Mouse (Mus musculus): ENCODE results near the gene Gdf15. TPM values are rescaled to one million over a fixed set of nuclear protein-coding genes. Genes with fewer than 3 reads are reported as not detected.
A peak's percentile ranks its signal among the peaks of the same experiment; 100 is the strongest.

Gene Gdf15
- 0.20 TPM in 1 of 2 replicates, not detected in the other for polyA plus RNA-seq (2015; fragmentation: Nextera tagmentation; extraction: Ambion mirVana)

DNA sequence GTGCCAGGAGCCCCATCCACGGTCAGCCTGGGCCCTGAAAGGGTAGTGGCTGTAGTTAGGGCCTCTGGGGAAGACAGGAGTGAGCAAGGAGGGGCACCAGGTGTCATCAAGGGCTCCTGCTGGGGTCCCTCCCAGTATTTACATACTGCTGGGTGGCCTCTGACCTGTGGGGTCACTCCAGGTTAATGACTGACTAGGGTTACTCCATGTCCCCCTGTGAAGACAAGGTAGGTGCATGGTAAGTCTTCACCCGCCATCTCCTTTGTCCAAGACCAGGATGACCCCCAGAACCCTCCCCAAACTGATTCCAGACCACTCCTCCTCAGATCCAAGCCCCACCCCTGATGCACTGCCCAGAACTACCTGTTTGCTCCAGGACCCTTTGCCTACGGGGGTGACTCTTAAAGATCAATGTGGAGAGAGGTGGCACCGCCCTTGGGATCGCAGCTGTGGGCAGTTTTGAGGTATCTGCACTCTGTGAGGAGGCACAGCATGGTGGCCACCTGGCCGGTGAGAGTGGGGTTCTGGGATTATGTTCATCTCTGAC lies at the start of gene Gdf15:
TSS of gene Gdf15 (minus strand) at position 111 of the 547 bp plus-strand sequence.
- Histone ChIP-seq H3K9ac (replicated peaks; ENCODE audit: low read depth, low read length) (no peak within 1 kb of the TSS), H3K27ac (ENCODE audit: low read length) (no peak within 1 kb of the TSS), H3K4me2 (ENCODE audit: low read length) (no peak within 1 kb of the TSS), H3K27me3 (replicated peaks; ENCODE audit: control insufficient read depth, insufficient read depth, low read length) (0 out of 2 replicates have a peak, but pooled peaks cover 3% of the 10 kb centered on the region), H3K9me3 (ENCODE audit: control insufficient read depth, low read length) (no peaks in the 10 kb centered on the region), H3K4me1 (replicated peaks; ENCODE audit: control insufficient read depth, insufficient read depth, low read length) (peaks cover 23% of the 10 kb centered on the region), H3K36me3 (ENCODE audit: control insufficient read depth, insufficient read depth) (no peaks in the 10 kb centered on the region), H3K4me3 (replicated peaks; ENCODE audit: low read length) (no peak within 1 kb of the TSS)
- no peak for ATAC-seq
- WGBS = 89% methylated on average over 6 of the region's 6 CpGs

DNA sequence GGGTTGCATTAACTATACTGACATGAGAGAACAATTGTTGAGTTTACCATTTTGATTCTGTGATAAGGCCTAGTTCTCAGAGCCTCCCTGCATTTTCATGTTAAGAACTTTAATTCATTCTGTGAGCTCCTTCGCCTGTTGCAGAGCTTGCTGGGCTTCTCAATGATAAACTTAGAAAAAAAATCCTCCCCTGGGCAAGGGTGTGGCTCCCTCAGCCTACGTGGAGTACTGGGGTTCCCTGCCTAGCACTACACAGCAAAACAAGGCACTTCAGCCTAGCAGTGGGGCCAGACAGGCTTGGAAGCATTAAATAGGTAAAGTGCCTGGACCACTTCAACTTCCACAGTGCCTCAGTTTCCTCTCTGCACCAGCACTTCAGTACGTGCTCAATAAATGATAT lies 49.2 kb upstream of the Gdf15 start:
- H3K27me3 ChIP-seq (replicated peaks; ENCODE audit: control insufficient read depth, insufficient read depth, low read length) = no peaks in the 10 kb centered on the region
- no peak for ATAC-seq
- no peak overlapping the region for H3K4me2 ChIP-seq (ENCODE audit: low read length)
- H3K4me1 ChIP-seq (replicated peaks; ENCODE audit: control insufficient read depth, insufficient read depth, low read length) = no peaks in the 10 kb centered on the region
- H3K36me3 ChIP-seq (ENCODE audit: control insufficient read depth, insufficient read depth) = no peaks in the 10 kb centered on the region
- H3K9ac ChIP-seq (replicated peaks; ENCODE audit: low read depth, low read length) = no peak overlapping the region
- WGBS = 69% methylated on average over 3 of the region's 3 CpGs
- no peak overlapping the region for H3K4me3 ChIP-seq (replicated peaks; ENCODE audit: low read length)
- no peaks in the 10 kb centered on the region for H3K9me3 ChIP-seq (ENCODE audit: control insufficient read depth, low read length)
- H3K27ac ChIP-seq (ENCODE audit: low read length) = no peak overlapping the region

DNA sequence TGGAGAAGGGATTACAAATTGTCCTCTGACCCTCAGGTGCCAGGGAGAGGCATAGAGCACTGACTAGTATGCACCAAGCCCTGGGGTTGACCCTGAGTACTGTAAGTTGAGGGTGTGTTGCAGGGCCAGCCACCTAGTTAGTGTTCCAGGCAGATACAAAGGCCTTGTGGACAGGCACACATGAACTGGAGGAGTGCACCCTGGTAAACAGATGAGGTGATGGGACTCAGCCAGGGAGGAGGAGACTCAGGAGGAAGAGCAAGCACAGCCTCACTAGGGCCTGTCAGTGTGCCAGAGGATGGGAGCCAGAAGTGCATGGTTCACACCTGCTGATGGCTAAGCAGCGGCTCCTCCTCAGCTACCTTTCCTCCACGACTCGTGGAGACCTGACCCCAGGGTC lies 47.8 kb upstream of the Gdf15 start:
- no peaks in the 10 kb centered on the region for H3K36me3 ChIP-seq (ENCODE audit: control insufficient read depth, insufficient read depth)
- no peaks in the 10 kb centered on the region for H3K27me3 ChIP-seq (replicated peaks; ENCODE audit: control insufficient read depth, insufficient read depth, low read length)
- no peak overlapping the region for H3K9ac ChIP-seq (replicated peaks; ENCODE audit: low read depth, low read length)
- H3K4me2 ChIP-seq (ENCODE audit: low read length) = no peak overlapping the region
- no peaks in the 10 kb centered on the region for H3K4me1 ChIP-seq (replicated peaks; ENCODE audit: control insufficient read depth, insufficient read depth, low read length)
- no peaks in the 10 kb centered on the region for H3K9me3 ChIP-seq (ENCODE audit: control insufficient read depth, low read length)
- H3K4me3 ChIP-seq (replicated peaks; ENCODE audit: low read length) = no peak overlapping the region
- no peak overlapping the region for H3K27ac ChIP-seq (ENCODE audit: low read length)
- ATAC-seq = no peak
- 84% methylated on average over 3 of the region's 3 CpGs for WGBS

DNA sequence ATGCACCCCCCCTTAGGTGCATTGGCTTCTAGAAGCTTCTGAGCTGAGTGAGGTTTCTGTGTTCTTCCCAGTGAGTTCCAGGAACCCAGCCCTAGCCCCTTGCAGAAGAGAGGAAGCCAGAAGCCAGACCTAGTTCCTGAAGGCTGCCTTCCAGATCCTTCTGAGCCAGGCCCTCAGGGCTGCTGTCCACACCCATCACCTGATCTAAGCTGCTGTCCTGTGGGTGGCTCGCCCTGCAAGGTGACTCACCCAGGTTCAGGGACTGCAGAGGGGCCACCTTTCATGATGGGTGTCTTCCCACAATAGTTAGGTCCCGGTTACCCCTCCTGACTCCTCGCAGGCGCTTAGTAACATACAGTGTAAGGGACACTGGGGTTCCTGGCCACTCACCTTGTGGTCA lies 47.1 kb upstream of the Gdf15 start:
- Histone ChIP-seq H3K9ac (replicated peaks; ENCODE audit: low read depth, low read length) (no peak overlapping the region), H3K4me3 (replicated peaks; ENCODE audit: low read length) (no peak overlapping the region), H3K4me1 (replicated peaks; ENCODE audit: control insufficient read depth, insufficient read depth, low read length) (peaks cover 5% of the 10 kb centered on the region), H3K27me3 (replicated peaks; ENCODE audit: control insufficient read depth, insufficient read depth, low read length) (no peaks in the 10 kb centered on the region), H3K4me2 (ENCODE audit: low read length) (no peak overlapping the region), H3K9me3 (ENCODE audit: control insufficient read depth, low read length) (no peaks in the 10 kb centered on the region), H3K27ac (ENCODE audit: low read length) (no peak overlapping the region), H3K36me3 (ENCODE audit: control insufficient read depth, insufficient read depth) (no peaks in the 10 kb centered on the region)
- ATAC-seq = no peak
- WGBS = 92% methylated on average over 4 of the region's 4 CpGs

DNA sequence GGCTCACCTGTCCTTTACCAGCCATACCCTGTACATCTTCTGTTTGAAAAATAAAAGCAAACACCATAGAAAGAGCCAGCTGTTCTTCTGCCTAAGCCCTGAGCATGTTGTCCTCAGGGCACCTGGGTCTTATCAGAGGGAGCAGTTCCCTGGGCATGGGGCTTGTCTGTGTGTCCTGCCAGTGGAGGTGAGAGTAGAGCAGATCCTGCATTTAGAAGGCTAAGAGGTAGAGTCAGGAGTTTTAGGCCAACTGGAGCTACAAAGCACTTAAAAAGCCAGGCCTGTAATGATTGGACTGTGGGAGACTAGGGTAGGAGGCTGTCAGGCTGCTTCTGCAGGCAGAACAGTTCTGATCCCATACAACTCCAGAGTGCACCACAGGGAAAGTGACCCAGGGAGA lies 46.4 kb upstream of the Gdf15 start:
- Histone ChIP-seq H3K4me3 (replicated peaks; ENCODE audit: low read length) (no peak overlapping the region), H3K4me2 (ENCODE audit: low read length) (no peak overlapping the region), H3K36me3 (ENCODE audit: control insufficient read depth, insufficient read depth) (no peaks in the 10 kb centered on the region), H3K27me3 (replicated peaks; ENCODE audit: control insufficient read depth, insufficient read depth, low read length) (no peaks in the 10 kb centered on the region), H3K27ac (ENCODE audit: low read length) (no peak overlapping the region), H3K9me3 (ENCODE audit: control insufficient read depth, low read length) (no peaks in the 10 kb centered on the region), H3K9ac (replicated peaks; ENCODE audit: low read depth, low read length) (no peak overlapping the region), H3K4me1 (replicated peaks; ENCODE audit: control insufficient read depth, insufficient read depth, low read length) (peaks cover 12% of the 10 kb centered on the region)
- ATAC-seq = no peak

DNA sequence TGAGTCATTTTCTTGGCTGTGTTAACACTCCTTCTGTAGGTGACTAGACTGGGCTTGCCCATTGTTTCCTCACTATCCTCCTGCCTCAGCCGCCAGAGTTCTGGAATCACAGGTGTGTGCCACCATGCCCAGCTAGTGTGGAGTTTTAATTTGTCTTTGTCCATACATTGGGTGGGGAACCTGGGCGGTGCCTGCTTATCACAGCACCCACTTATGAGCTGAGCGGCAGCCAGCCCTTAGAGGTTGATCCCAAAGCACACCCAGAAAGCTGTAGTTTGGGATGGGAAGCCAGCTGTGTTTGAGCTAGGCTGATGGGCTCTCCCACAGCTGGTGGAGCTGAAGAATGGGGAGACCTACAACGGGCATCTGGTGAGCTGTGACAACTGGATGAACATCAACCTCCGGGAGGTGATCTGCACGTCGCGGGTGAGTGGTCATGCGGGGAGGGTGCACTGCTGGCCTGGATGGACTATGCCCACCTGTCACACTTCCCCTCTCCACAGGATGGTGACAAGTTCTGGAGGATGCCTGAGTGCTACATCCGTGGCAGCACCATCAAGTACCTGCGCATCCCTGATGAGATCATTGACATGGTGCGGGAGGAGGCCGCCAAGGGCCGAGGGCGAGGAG lies 45.3 kb upstream of the Gdf15 start:
- 92% methylated on average over 15 of the region's 15 CpGs for WGBS
- Histone ChIP-seq H3K9me3 (ENCODE audit: control insufficient read depth, low read length) (no peaks in the 10 kb centered on the region), H3K4me2 (ENCODE audit: low read length) (no peak overlapping the region), H3K9ac (replicated peaks; ENCODE audit: low read depth, low read length) (no peak overlapping the region), H3K27ac (ENCODE audit: low read length) (no peak overlapping the region), H3K36me3 (ENCODE audit: control insufficient read depth, insufficient read depth) (no peaks in the 10 kb centered on the region), H3K4me3 (replicated peaks; ENCODE audit: low read length) (no peak overlapping the region), H3K4me1 (replicated peaks; ENCODE audit: control insufficient read depth, insufficient read depth, low read length) (peaks cover 15% of the 10 kb centered on the region), H3K27me3 (replicated peaks; ENCODE audit: control insufficient read depth, insufficient read depth, low read length) (no peaks in the 10 kb centered on the region)
- ATAC-seq = no peak

DNA sequence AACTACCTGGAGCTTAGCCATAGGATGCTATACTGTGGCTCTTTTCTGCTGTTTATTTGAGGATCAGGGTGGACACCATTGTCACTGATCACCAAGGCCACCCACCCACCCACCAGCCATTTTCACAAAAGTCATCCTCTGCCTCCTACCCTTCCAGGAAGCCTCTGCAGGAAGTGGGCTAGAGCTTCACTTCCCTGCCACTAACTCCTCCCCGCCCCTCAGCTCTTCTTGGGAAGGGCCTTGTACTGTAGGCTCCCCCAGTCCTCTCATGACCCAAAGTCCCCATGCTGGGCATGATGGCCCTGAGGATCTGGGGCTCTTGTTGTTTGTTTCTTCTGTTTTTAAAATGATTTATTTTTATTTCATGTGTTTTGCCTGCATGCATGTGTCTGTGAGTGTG lies 43.1 kb upstream of the Gdf15 start:
- 86% methylated on average over 1 of the region's 1 CpGs for WGBS
- ATAC-seq = no peak
- no peak overlapping the region for H3K4me3 ChIP-seq (replicated peaks; ENCODE audit: low read length)

DNA sequence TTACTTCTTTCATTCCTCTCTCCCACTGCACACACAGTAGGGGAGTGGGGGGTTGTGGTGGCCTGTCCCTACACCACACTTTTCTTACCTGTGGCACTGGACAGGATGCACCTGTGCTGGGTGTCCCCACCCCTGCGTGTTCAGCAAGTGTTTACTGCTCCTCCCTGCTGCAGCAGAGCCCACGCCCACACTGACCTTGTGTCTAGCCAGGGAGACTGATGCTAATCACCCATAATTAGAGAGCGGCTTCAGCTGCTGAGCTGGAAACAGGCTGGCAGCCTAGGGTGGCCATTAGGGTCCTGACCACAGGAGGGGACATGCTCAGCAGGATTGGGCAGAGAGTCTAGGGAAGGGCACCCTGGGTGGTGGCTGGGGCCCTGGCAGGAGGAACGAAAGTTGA lies 42.5 kb upstream of the Gdf15 start:
- H3K4me1 ChIP-seq (replicated peaks; ENCODE audit: control insufficient read depth, insufficient read depth, low read length) = peaks cover 19% of the 10 kb centered on the region
- H3K9ac ChIP-seq (replicated peaks; ENCODE audit: low read depth, low read length) = no peak overlapping the region
- WGBS = 89% methylated on average over 4 of the region's 4 CpGs

More for the DNA sequence above, 43.1 kb upstream of the Gdf15 start:
- Histone ChIP-seq H3K36me3 (ENCODE audit: control insufficient read depth, insufficient read depth) (no peaks in the 10 kb centered on the region), H3K27ac (ENCODE audit: low read length) (no peak overlapping the region), H3K4me2 (ENCODE audit: low read length) (no peak overlapping the region), H3K9ac (replicated peaks; ENCODE audit: low read depth, low read length) (no peak overlapping the region), H3K4me1 (replicated peaks; ENCODE audit: control insufficient read depth, insufficient read depth, low read length) (peaks cover 19% of the 10 kb centered on the region), H3K9me3 (ENCODE audit: control insufficient read depth, low read length) (no peaks in the 10 kb centered on the region), H3K27me3 (replicated peaks; ENCODE audit: control insufficient read depth, insufficient read depth, low read length) (no peaks in the 10 kb centered on the region)

DNA sequence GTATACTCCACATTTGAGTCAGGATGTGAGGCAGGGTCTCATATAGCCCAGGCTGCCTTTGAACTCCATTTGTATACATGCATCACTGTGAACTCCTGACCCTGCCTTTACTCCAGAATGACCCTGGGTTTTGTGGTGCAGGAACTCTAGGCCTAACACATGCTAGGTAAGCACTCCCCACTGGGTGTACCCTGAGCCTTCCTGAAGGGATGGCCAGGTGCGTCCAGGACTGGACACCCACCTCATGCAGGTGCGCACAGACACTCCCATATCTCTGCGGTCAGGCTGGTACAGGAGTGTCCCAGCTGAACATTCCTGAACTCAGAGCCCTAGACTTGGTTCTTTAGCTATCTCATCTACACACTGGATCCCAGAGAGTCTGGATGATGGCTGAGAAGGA lies 41.9 kb upstream of the Gdf15 start:
- no peaks in the 10 kb centered on the region for H3K36me3 ChIP-seq (ENCODE audit: control insufficient read depth, insufficient read depth)
- H3K9me3 ChIP-seq (ENCODE audit: control insufficient read depth, low read length) = no peaks in the 10 kb centered on the region
- 91% methylated on average over 3 of the region's 3 CpGs for WGBS
- H3K9ac ChIP-seq (replicated peaks; ENCODE audit: low read depth, low read length) = peak overlapping the region; percentile 59
- peak overlapping the region; percentile 91 for H3K27ac ChIP-seq (ENCODE audit: low read length)
- H3K4me1 ChIP-seq (replicated peaks; ENCODE audit: control insufficient read depth, insufficient read depth, low read length) = peaks cover 19% of the 10 kb centered on the region
- ATAC-seq = no peak
- peak overlapping the region; percentile 83 for H3K4me2 ChIP-seq (ENCODE audit: low read length)
- peak overlapping the region; percentile 52 for H3K4me3 ChIP-seq (replicated peaks; ENCODE audit: low read length)
- no peaks in the 10 kb centered on the region for H3K27me3 ChIP-seq (replicated peaks; ENCODE audit: control insufficient read depth, insufficient read depth, low read length)

More for the DNA sequence above, 42.5 kb upstream of the Gdf15 start:
- Histone ChIP-seq H3K9me3 (ENCODE audit: control insufficient read depth, low read length) (no peaks in the 10 kb centered on the region), H3K4me3 (replicated peaks; ENCODE audit: low read length) (no peak overlapping the region), H3K27me3 (replicated peaks; ENCODE audit: control insufficient read depth, insufficient read depth, low read length) (no peaks in the 10 kb centered on the region), H3K27ac (ENCODE audit: low read length) (no peak overlapping the region), H3K4me2 (ENCODE audit: low read length) (no peak overlapping the region), H3K36me3 (ENCODE audit: control insufficient read depth, insufficient read depth) (no peaks in the 10 kb centered on the region)
- no peak for ATAC-seq
